Mouse (Mus musculus): ENCODE data around the gene Fam184a. TPM values are rescaled to one million over a fixed set of nuclear protein-coding genes. Genes with fewer than 3 reads are reported as not detected.

Fam184a gene
- total RNA-seq (2015; ENCODE audit: low replicate concordance) (not detected in 2 replicates), total RNA-seq (2017; ENCODE audit: low replicate concordance) (not detected in 2 replicates)

GRCm38 (mm10) chr10:53750955-53751652 lies at the start of gene Fam184a:
Gene Fam184a (minus strand): TSS chr10:53751123.
- ATAC-seq (replicated peaks; ENCODE audit: low FRiP score, poor library complexity, severe bottlenecking), result no peak

- ATAC-seq (replicated peaks; ENCODE audit: low FRiP score, poor library complexity, severe bottlenecking), result no peak
These were observed 45.3 kb upstream of the Fam184a start for GRCm38 (mm10) chr10:53796258-53796581.

GRCm38 (mm10) chr10:53795567-53796257 lies 44.8 kb upstream of the Fam184a start:
- ATAC-seq (replicated peaks; ENCODE audit: low FRiP score, poor library complexity, severe bottlenecking), result no peak

GRCm38 (mm10) chr10:53791281-53791680 lies 40.4 kb upstream of the Fam184a start:
- ATAC-seq (replicated peaks; ENCODE audit: low FRiP score, poor library complexity, severe bottlenecking), result no peak

GRCm38 (mm10) chr10:53776591-53776990 lies 25.7 kb upstream of the Fam184a start:
- ATAC-seq (replicated peaks; ENCODE audit: low FRiP score, poor library complexity, severe bottlenecking), result no peak

- ATAC-seq (replicated peaks; ENCODE audit: low FRiP score, poor library complexity, severe bottlenecking), result no peak
These were observed 21.8 kb upstream of the Fam184a start for GRCm38 (mm10) chr10:53772708-53773107.

- ATAC-seq (replicated peaks; ENCODE audit: low FRiP score, poor library complexity, severe bottlenecking), result no peak
These were observed 20.6 kb upstream of the Fam184a start for GRCm38 (mm10) chr10:53771480-53771879.

GRCm38 (mm10) chr10:53768745-53769144 lies 17.8 kb upstream of the Fam184a start:
- no peak for ATAC-seq (replicated peaks; ENCODE audit: low FRiP score, poor library complexity, severe bottlenecking)

- ATAC-seq (replicated peaks; ENCODE audit: low FRiP score, poor library complexity, severe bottlenecking), result no peak
These were observed 14.5 kb upstream of the Fam184a start for GRCm38 (mm10) chr10:53765471-53765870.

GRCm38 (mm10) chr10:53752723-53753122 lies 1.8 kb upstream of the Fam184a start:
- no peak for ATAC-seq (replicated peaks; ENCODE audit: low FRiP score, poor library complexity, severe bottlenecking)

GRCm38 (mm10) chr10:53750275-53750954 lies 508 bp downstream of the Fam184a start:
- ATAC-seq (replicated peaks; ENCODE audit: low FRiP score, poor library complexity, severe bottlenecking), result no peak

- ATAC-seq (replicated peaks; ENCODE audit: low FRiP score, poor library complexity, severe bottlenecking), result no peak
These were observed 4.9 kb downstream of the Fam184a start for GRCm38 (mm10) chr10:53746039-53746438.

- ATAC-seq (replicated peaks; ENCODE audit: low FRiP score, poor library complexity, severe bottlenecking), result no peak
These were observed 8.0 kb downstream of the Fam184a start for GRCm38 (mm10) chr10:53742961-53743360.

GRCm38 (mm10) chr10:53740014-53740413 lies 10.9 kb downstream of the Fam184a start:
- ATAC-seq (replicated peaks; ENCODE audit: low FRiP score, poor library complexity, severe bottlenecking), result no peak

- ATAC-seq (replicated peaks; ENCODE audit: low FRiP score, poor library complexity, severe bottlenecking), result no peak
These were observed 12.1 kb downstream of the Fam184a start for GRCm38 (mm10) chr10:53738842-53739241.

- no peak for ATAC-seq (replicated peaks; ENCODE audit: low FRiP score, poor library complexity, severe bottlenecking)
These were observed 15.6 kb downstream of the Fam184a start for GRCm38 (mm10) chr10:53735201-53735865.

- no peak for ATAC-seq (replicated peaks; ENCODE audit: low FRiP score, poor library complexity, severe bottlenecking)
These were observed 18.6 kb downstream of the Fam184a start for GRCm38 (mm10) chr10:53732324-53732723.

- no peak for ATAC-seq (replicated peaks; ENCODE audit: low FRiP score, poor library complexity, severe bottlenecking)
These were observed 22.0 kb downstream of the Fam184a start for GRCm38 (mm10) chr10:53728883-53729282.

GRCm38 (mm10) chr10:53725301-53725700 lies 25.6 kb downstream of the Fam184a start:
- no peak for ATAC-seq (replicated peaks; ENCODE audit: low FRiP score, poor library complexity, severe bottlenecking)

GRCm38 (mm10) chr10:53704516-53704915 lies 46.4 kb downstream of the Fam184a start:
- no peak for ATAC-seq (replicated peaks; ENCODE audit: low FRiP score, poor library complexity, severe bottlenecking)
